Mouse (Mus musculus) intestine, postnatal 0 days (tissue): ENCODE results near the gene Gpr162. TPM values are rescaled to one million over a fixed set of nuclear protein-coding genes. Genes with fewer than 3 reads are reported as not detected.
"Not testable (repeated sequence)": the region's sequence is repeated elsewhere in the genome, so short reads cannot be mapped to it uniquely, and the experiment has no call there.

Source experiments
- ATAC-seq: fragments of 200-750 bp; cut with Nextera tagmentation; 2 replicates; pipeline ENCODE4 v1.8.0; 2017; ENCODE audit warnings: mild to moderate bottlenecking, moderate TSS enrichment, moderate library complexity
- H3K27ac ChIP-seq: fragments of 300-500 bp; sonication (generic); 2 replicates; pipeline ENCODE4 v1.5.1; 2014; ENCODE audit warnings: mild to moderate bottlenecking, low read depth, low read length, moderate library complexity
- H3K27me3 ChIP-seq: fragments of 300-500 bp; sonication (generic); replicated peaks from 2 replicates; pipeline ENCODE4 v1.6.1; 2014; ENCODE audit warnings: low read length, mixed read lengths; ENCODE audit not compliant: control insufficient read depth, insufficient read depth
- H3K36me3 ChIP-seq: fragments of 300-500 bp; sonication (generic); 2 replicates; pipeline ENCODE4 v1.6.1; 2014; ENCODE audit warnings: mild to moderate bottlenecking, moderate library complexity; ENCODE audit not compliant: control insufficient read depth, insufficient read depth
- H3K4me1 ChIP-seq: fragments of 300-500 bp; sonication (generic); replicated peaks from 2 replicates; pipeline ENCODE4 v1.6.1; 2014; ENCODE audit warnings: antibody characterized with exemption, low read length, mixed read lengths; ENCODE audit not compliant: control insufficient read depth, insufficient read depth
- H3K4me2 ChIP-seq: fragments of 300-500 bp; sonication (generic); replicated peaks from 2 replicates; pipeline ENCODE4 v1.6.1; 2014; ENCODE audit warnings: low read depth, mild to moderate bottlenecking, moderate library complexity
- H3K4me3 ChIP-seq: fragments of 300-500 bp; sonication (generic); 2 replicates; pipeline ENCODE4 v1.5.1; 2014; ENCODE audit warnings: low read depth, low read length
- H3K9ac ChIP-seq: fragments of 300-500 bp; sonication (generic); 2 replicates; pipeline ENCODE4 v1.6.1; 2014; ENCODE audit warnings: mild to moderate bottlenecking, low read depth, low read length
- H3K9me3 ChIP-seq: fragments of 300-500 bp; sonication (generic); 2 replicates; pipeline ENCODE4 v1.6.1; 2016; ENCODE audit warnings: mixed run types; ENCODE audit not compliant: control insufficient read depth
- CTCF ChIP-seq: sonication (generic); IDR thresholded peaks from 2 replicates; pipeline ENCODE4 v1.5.1; 2016; ENCODE audit warnings: low read depth, mild to moderate bottlenecking, control low read depth, antibody characterized with exemption, moderate library complexity
- WGBS: fragments of 180-500 bp; shearing (Covaris S2); extraction: QIAGEN DNeasy Blood & Tissue Kit; methylation state at CpG from one replicate; pipeline ENCODE4 v1.1.7; 2014; 5-methylcytosine and 5-hydroxymethylcytosine counted together
- polyA plus RNA-seq: library from polyadenylated mRNA; unstranded; fragments of >200 nt; fragmentation: Nextera tagmentation; extraction: Ambion mirVana; gene quantifications from 2 replicates; pipeline ENCODE4 v1.2.1, GENCODE M21; 2015

Gpr162 gene
- polyA plus RNA-seq, 1 experiment from 2014 or later = 0.46 TPM

DNA sequence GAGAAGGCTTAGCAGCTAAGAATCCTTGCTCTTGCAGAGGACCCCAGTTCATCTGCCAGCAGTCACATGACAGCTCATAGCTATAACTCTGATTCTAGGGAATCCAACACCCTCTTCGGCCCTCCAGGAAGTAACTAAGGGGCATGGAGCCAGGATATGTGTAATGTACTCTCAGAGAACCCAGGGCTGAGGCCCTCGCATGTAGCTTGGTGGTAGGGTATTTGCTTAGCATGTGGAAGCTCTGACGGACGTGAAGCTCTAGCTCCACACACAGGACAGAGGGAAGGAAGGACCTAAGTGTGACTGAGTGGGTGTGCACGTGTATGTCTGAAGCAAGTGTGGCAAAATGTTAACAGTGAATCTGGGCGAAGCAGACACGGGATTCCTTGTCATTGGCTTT is 27.4 kb downstream of the Gpr162 start:
- no peaks in the 10 kb centered on the region for H3K4me1 ChIP-seq
- H3K9me3 ChIP-seq = no peaks in the 10 kb centered on the region
- no peak overlapping the region for H3K9ac ChIP-seq
- H3K27ac ChIP-seq = no peak overlapping the region
- peaks cover 32% of the 10 kb centered on the region for H3K36me3 ChIP-seq
- 70% methylated on average over 7 of the region's 7 CpGs for WGBS
- no peak overlapping the region for H3K4me3 ChIP-seq
- H3K27me3 ChIP-seq = no peaks in the 10 kb centered on the region
- no peak overlapping the region for H3K4me2 ChIP-seq
- TF ChIP-seq CTCF = no peak
- no peak for ATAC-seq

DNA sequence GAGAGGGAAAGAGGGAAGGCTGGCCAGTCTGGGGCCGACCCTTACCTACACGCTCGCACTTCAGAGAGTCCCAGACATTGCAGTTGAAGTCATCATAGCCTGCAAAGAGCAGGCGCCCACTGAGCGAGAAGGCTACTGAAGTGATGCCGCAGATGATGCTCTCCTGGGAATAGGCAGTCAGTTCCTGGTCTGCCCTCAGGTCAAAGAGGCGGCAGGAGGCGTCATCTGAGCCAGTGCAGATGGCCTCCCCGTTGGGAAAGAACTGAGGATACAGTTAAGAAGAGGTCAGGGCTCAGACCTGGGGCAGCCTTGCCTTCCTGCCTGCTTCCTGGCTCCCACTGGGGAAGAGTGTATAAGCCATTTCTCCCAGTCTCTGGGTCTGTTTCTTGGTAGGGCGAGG is 28.3 kb downstream of the Gpr162 start:
- WGBS = 81% methylated on average over 10 of the region's 10 CpGs
- H3K9ac ChIP-seq = no peak overlapping the region

DNA sequence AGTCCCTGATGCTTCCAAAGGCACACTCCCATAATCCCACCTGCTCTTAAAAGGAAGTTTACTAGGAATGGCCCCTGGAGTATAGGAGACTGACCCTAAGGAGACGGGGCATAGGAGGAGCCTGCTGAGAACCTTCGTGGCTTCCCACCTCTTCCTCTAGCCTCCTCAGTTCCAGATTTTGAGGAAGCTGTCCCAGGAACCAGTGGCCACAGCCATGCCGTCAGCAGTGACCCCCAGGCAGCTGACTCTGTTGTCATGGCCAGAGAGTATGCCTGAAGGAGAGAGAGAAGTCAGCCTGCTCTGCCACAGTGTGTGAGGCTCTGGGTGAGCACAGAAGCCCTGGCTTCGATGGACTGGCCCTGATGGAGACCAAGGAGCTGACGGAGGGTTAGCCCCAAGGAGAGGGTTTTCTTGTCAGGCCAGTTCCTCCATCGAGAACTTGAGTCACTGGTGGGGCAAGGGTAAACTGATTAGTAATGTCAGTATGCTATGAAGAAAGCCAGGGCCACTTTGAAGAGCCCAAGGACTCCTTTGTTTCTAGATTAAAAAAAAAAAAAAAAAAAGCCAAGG is 29.2 kb downstream of the Gpr162 start:
- no peaks in the 10 kb centered on the region for H3K4me1 ChIP-seq
- no peak overlapping the region for H3K27ac ChIP-seq
- no peak overlapping the region for H3K9ac ChIP-seq
- H3K27me3 ChIP-seq = no peaks in the 10 kb centered on the region
- TF ChIP-seq CTCF = no peak
- no peak overlapping the region for H3K4me3 ChIP-seq
- 68% methylated on average over 6 of the region's 6 CpGs for WGBS
- no peak for ATAC-seq
- no peaks in the 10 kb centered on the region for H3K9me3 ChIP-seq
- H3K36me3 ChIP-seq = peaks cover 30% of the 10 kb centered on the region
- no peak overlapping the region for H3K4me2 ChIP-seq

More for the DNA sequence above, 28.3 kb downstream of the Gpr162 start:
- no peaks in the 10 kb centered on the region for H3K9me3 ChIP-seq
- H3K4me1 ChIP-seq = no peaks in the 10 kb centered on the region
- H3K27me3 ChIP-seq = no peaks in the 10 kb centered on the region
- TF ChIP-seq CTCF = no peak
- H3K27ac ChIP-seq = no peak overlapping the region
- H3K4me2 ChIP-seq = no peak overlapping the region
- ATAC-seq = no peak
- H3K4me3 ChIP-seq = no peak overlapping the region
- peaks cover 30% of the 10 kb centered on the region for H3K36me3 ChIP-seq

DNA sequence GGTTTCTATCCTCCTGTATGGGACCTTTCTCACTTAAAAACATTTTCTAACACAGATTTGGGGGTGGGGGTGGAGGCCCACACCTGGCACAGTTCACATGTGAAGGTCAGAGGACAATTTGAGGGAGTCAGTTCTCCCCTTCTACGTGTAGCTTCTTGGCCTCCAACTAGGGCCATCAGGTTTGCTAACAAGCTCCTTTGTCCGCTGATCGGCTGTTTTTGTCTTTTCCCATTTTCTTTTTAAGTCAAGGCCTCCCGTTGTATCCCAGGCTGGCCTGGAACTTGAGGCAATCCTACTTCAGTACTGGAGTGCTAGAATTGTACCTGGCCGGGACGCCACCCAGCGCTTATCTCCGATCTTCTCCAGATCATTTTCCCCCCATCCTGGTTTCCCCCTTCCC is 32.1 kb downstream of the Gpr162 start:
- no peak overlapping the region for H3K9ac ChIP-seq
- TF ChIP-seq CTCF = no peak
- H3K27me3 ChIP-seq = no peaks in the 10 kb centered on the region
- peaks cover 30% of the 10 kb centered on the region for H3K36me3 ChIP-seq
- H3K9me3 ChIP-seq = no peaks in the 10 kb centered on the region
- ATAC-seq = no peak
- WGBS = 88% methylated on average over 8 of the region's 8 CpGs
- no peak overlapping the region for H3K27ac ChIP-seq
- H3K4me1 ChIP-seq = peaks cover 5% of the 10 kb centered on the region; the same call in 1 of the 2 replicates
- H3K4me3 ChIP-seq = no peak overlapping the region
- no peak overlapping the region; the same call in 1 of the 2 replicates for H3K4me2 ChIP-seq

DNA sequence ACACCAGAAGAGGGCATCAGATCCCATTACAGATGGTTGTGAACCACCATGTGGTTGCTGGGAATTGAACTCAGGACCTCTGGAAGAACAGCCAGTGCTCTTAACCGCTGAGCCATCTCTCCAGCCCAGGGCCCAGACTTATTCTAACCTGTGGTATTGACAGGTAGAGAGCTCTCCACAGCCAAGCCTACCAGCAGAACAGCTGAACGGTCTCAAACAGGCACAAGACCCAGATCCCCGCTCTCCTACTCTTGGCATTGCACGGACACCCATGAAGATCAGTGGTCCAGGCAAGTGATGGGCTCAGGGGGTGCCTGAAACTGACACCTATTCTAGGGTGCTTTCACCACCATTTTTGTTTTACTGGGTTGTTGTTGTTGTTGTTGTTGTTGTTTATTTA is 32.6 kb downstream of the Gpr162 start:
- not testable (repeated sequence) for ATAC-seq, H3K9ac ChIP-seq, H3K27ac ChIP-seq, H3K4me1 ChIP-seq, H3K9me3 ChIP-seq, H3K27me3 ChIP-seq
- WGBS = 92% methylated on average over 4 of the region's 4 CpGs
- Histone ChIP-seq H3K4me3 (peak overlapping the region; percentile 68; the same call in 1 of the 2 replicates), H3K4me2 (peak overlapping the region; percentile 83; the same call in 1 of the 2 replicates), H3K36me3 (peaks cover 30% of the 10 kb centered on the region)

DNA sequence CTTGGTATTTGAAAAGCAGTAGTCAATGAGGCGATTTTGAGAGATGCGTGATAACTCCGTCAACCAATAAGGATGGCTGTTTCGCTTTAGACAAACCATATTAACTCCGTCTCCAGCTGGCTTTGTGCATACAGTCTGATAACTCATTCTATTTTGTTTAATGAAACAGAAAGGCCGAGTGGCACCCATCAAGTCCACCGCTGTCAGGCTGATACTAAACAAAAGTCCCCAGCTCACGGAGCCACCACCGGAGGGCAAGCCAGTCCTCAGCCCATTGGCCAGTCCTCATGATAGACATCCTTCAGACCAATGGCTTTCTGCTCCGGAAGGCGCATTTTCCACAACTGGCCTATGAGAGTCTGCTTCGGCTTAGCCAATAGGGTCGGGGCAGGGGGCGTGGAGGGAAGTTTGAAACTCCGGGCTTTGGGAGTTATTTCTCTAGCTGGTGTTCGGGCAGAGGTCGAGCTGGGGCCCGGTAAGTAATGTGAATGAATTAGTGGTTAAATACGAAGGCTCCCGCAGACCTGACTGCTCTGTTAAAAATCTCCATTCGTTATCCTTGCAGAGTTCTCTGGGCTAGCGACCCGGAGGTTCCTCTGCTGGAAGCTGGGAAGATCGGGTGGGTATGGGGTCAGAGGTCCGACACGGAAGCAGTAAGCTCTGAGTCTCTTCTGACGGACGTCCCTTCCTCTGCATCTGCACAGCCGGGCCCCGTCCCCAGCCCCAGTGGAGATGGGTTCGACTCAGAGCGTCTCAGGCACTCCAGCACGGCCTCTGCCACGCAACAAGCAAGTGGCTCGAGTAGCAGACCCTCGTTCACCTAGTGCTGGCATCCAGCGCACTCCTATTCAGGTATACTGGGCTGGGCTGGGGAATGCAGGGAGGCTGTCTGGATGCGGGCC is 33.7 kb downstream of the Gpr162 start:
- peak; percentile 81 for ATAC-seq

More for the DNA sequence above, 33.7 kb downstream of the Gpr162 start:
- peak overlapping the region; percentile 83 for H3K4me2 ChIP-seq
- under 1% methylated on average over 38 of the region's 38 CpGs for WGBS
- H3K4me3 ChIP-seq = peak overlapping the region; percentile 68
- peak overlapping the region; percentile 73 for H3K27ac ChIP-seq
- peak overlapping the region; percentile 54 for H3K9ac ChIP-seq
- H3K36me3 ChIP-seq = peaks cover 42% of the 10 kb centered on the region
- no peaks in the 10 kb centered on the region for H3K27me3 ChIP-seq
- peaks cover 5% of the 10 kb centered on the region; the same call in 1 of the 2 replicates for H3K4me1 ChIP-seq
- no peaks in the 10 kb centered on the region for H3K9me3 ChIP-seq
- peak; percentile 19; the same call in 1 of the 2 replicates for TF ChIP-seq CTCF
